Mouse (Mus musculus) heart, postnatal 14 days (tissue): ENCODE measurements around the gene Mcm8. TPM values are rescaled to one million over a fixed set of nuclear protein-coding genes. Genes with fewer than 3 reads are reported as not detected.

Experiments used
- DNase-seq, 2 experiments: peaks; one replicate each; pipeline ENCODE4 v3.0.0; 2021 to 2022
- intact Hi-C: fragments of 180-260 bp; cut with DNase I; formaldehyde crosslinking; loops from one replicate; pipeline ENCODE4 v1.15.1; 2025
- long read RNA-seq, 2 experiments: library from polyadenylated mRNA; stranded (forward); transcript quantifications; one replicate each; pipeline ENCODE4 v2.0.0; 2021
- total RNA-seq, 2 experiments: library from RNA; stranded (reverse); gene quantifications; 2 replicates each; pipeline ENCODE4 v1.2.3; 2021

Mcm8 gene
- total RNA-seq = 1 to 10 TPM; 2.6 to 2.9 TPM
- long read RNA-seq, experiment 1, partial matches to known transcripts = 0 of 7 reads
- long read RNA-seq, experiment 1, other reads (novel, unspliced or antisense) = 3 of 7 reads
- long read RNA-seq, experiment 2, partial matches to known transcripts = 0 of 1 reads
- long read RNA-seq, experiment 2, other reads (novel, unspliced or antisense) = 0 of 1 reads

GRCm38 (mm10) chr2:132815608-132816314, at the start of gene Mcm8, which contains the start of gene Trmt6:
Gene Mcm8 (plus strand): TSS chr2:132816141.
Gene Trmt6 (minus strand): TSS chr2:132816055.
- DNase-seq = peak; percentile 88 to 92
- intact Hi-C loops = loop anchor here (5.0 kb wide), 1 partner anchor 93 kb away; no protein-coding TSS in a partner anchor

DNA sequence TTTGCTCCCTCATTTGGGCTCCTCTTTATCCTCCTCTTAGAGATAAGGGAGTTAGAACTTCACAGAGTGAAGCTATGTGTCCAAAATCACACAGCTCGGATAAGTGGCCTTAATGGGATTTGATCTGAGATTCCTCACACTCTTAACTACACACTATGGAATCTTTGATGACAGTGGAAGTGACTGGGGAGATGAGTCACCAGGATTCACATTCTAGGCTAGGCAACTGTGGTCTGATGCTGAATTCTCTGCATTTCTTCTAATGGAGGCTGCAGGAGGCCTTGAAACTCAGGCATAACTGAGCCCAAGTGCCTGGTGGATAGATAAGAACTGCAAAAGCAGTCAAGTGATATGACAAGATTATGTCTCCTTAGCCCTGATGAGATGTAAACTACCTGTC, 45.1 kb upstream of the Mcm8 start:
- intact Hi-C loops = no loop called here
- DNase-seq = no peak

DNA sequence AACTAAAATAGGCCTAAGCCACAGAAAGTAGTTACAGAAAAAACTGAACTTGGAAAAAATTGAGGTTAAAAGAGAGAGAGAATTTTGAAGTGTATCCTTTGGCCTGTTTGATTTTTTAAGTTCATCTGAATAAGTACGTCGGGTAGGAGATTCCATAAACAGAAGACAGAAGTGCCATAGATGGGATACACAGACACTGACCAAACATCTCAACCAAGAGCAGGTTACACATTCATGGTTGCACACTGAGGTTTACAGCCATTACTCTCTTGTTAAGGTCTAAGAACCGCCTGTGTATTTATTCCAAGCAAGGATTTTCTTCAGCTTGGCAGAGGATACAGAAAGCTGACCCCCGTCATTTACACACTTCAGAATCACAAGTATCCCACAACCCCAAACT, 35.0 kb upstream of the Mcm8 start, which contains the start of gene Chgb:
Gene Chgb, plus strand, starts transcription at position 301 of the 400 bp plus-strand sequence.
- DNase-seq = no peak
- intact Hi-C loops = no loop called here

GRCm38 (mm10) chr2:132781439-132782068, 34.4 kb upstream of the Mcm8 start:
- intact Hi-C loops = no loop called here
- DNase-seq = peak; percentile 93 to 96

- DNase-seq = no peak
- intact Hi-C loops = no loop called here
These were observed 31.9 kb upstream of the Mcm8 start for GRCm38 (mm10) chr2:132784039-132784438.

DNA sequence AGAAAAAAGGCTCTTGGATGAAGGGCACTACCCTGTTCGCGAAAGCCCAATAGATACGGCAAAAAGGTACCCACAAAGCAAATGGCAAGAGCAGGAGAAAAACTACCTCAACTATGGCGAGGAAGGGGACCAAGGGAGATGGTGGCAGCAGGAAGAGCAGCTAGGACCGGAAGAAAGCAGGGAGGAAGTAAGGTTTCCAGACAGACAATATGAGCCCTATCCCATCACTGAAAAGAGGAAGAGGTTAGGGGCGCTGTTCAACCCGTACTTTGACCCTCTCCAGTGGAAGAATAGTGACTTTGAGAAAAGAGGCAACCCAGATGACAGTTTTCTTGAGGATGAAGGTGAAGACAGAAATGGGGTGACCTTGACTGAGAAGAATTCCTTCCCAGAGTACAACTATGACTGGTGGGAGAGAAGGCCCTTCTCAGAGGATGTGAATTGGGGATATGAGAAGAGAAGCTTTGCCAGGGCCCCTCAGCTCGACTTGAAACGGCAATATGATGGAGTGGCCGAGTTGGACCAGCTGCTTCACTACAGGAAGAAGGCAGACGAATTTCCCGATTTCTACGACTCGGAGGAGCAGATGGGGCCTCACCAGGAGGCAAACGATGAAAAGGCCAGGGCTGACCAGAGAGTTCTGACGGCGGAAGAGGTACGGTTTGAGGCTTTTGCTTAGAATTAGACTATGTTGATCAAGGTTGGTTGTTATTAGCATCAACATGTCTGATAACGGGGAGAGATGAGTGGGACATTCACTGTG, 22.3 kb upstream of the Mcm8 start:
- intact Hi-C loops = no loop called here
- no peak for DNase-seq

- intact Hi-C loops = no loop called here
- no peak for DNase-seq
These were observed 21.7 kb upstream of the Mcm8 start for GRCm38 (mm10) chr2:132794204-132794586.

- intact Hi-C loops = no loop called here
- DNase-seq = no peak
These were observed 13.0 kb upstream of the Mcm8 start for GRCm38 (mm10) chr2:132802976-132803375.

- no peak for DNase-seq
- intact Hi-C loops = no loop called here
These were observed 25.1 kb downstream of the Mcm8 start for GRCm38 (mm10) chr2:132841071-132841470.

DNA sequence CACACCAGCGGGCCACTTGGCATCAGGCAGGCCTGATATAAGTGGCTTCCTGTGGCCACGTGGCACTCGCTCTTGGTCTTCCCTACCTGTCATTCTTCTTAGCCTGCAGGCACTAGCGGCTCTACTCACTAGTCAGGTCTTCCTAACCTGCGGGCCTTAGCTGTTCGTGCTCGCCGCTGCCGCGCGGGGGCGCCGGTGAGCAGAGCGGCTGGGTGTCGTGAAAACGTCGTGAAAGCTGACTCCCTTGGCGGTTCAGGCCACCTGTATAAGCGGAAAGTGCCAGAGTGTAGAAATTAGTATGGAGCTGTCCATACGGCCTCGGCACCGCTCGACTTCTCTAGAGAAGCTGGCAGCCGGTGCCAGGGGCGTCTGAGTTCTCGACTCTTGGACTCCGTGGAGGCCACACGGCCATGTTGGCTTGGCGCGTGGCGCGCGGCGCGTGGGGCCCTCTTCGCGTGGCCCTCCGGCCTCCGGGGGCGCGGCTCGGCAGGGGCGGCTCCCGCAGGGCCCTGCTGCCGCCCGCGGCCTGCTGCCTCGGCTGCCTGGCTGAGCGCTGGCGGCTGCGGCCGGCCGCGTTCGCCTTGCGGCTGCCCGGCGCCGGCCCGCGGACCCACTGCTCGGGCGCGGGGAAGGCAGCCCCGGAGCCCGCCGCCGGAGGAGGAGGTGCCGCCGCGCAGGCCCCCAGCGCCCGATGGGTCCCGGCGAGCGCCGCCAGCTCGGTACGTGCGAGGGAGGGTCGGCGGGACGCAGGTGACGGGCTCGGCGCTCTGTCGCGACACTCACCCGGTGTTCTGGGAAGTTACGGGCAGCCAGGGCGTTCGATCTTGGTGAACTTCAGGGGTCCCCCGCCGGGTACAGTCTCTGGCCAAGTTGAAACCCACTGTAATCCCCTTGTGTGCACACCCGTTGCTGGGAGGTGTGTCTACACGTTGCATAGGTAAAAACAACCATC, 30.7 kb downstream of the Mcm8 start, which contains the start of gene Crls1:
Gene Crls1, plus strand, starts transcription at position 260 of the 952 bp plus-strand sequence.
- intact Hi-C loops = loop anchor here (1.0 kb wide), 1 partner anchor 57 kb away; no protein-coding TSS in a partner anchor
- peak; percentile 98 to 99 for DNase-seq

- intact Hi-C loops = no loop called here
- no peak for DNase-seq
These were observed 31.6 kb downstream of the Mcm8 start for GRCm38 (mm10) chr2:132847581-132847980.

- no peak for DNase-seq
- intact Hi-C loops = no loop called here
These were observed 32.4 kb downstream of the Mcm8 start for GRCm38 (mm10) chr2:132848361-132848760.

GRCm38 (mm10) chr2:132849141-132849540, 33.2 kb downstream of the Mcm8 start:
- intact Hi-C loops = no loop called here
- no peak for DNase-seq

GRCm38 (mm10) chr2:132853051-132853450, 37.1 kb downstream of the Mcm8 start:
- intact Hi-C loops = no loop called here
- DNase-seq = no peak

DNA sequence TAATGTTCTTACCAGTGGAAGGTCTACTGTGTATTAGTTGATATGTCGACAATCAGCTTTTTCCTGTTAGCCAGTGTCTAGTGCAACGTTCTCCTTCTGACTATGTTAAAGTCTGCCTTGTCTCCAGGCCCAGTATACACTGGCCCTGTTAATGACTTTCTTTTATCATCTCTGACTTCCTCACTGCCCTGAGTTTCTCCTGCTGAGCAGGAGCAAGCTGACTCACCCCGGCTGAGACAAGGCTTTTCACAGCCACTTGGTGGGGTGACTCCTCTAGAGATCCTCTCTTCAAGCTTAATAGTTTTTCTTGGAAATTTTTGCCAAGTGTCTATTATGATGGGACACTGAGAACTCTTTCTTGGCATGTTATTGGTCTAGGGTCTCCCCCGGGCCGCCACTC, 40.4 kb downstream of the Mcm8 start:
- intact Hi-C loops = no loop called here

DNA sequence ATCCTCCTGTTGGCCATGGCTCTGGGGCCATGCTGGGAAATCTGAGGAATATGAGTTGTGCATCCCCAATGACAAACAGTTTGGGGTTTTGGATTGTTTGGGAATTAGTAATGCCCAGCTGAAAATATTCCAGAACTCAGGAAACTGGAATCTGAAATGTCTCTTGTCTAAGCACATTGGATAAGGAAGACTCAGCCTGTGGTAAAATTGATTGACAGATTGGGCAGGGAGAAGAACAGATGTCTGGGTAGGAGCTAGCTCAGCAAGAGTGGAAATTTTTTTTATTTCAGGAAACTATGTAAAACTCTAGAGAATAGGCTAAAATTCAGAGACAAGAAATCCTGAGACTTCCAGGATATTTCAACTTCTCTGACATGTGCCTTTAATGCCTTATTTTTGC, 44.5 kb downstream of the Mcm8 start:
- no peak for DNase-seq
- intact Hi-C loops = no loop called here

More for the DNA sequence above, 40.4 kb downstream of the Mcm8 start:
- DNase-seq = no peak

DNA sequence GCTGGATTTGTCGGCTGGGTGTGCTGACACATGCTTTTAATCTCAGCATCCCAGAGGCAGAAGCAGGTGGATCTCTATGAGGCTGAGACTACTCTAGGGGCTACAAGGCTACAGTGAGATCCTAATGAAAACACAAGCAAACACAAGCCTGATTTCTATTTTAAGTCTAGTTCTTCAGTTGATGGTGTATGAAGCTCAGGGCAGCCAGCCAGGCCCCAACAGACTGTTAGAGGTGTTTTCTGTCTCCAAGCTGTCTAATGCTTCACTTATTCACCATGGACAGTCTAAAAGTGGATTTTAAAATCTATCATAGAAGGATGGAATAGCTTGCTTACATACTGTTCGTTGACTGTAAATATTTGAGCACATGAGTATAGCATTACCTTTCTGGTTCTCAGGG, 45.5 kb downstream of the Mcm8 start:
- no peak for DNase-seq
- intact Hi-C loops = no loop called here

GRCm38 (mm10) chr2:132863325-132863724, 47.4 kb downstream of the Mcm8 start:
- DNase-seq = no peak
- intact Hi-C loops = no loop called here

DNA sequence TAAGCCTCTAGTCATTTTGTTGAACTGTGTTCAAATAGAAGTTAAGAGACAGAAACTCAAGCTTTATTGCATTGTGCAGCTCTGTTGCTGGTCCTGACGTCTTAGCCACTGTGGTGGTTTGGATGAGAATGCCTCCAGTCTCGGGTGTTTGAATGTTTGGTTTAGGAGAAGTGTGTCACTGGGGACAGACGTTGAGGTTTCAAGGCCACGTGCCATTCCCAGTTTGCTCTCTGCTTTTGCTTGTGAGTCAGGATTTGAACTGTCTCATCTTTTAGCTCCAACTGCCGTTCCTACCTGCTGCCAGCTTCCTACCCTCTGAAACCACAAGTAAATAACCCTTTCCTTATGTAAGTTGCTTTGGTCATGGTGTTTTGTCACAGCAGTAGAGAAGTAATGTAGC, 51.6 kb downstream of the Mcm8 start:
- intact Hi-C loops = no loop called here
- DNase-seq = no peak

- intact Hi-C loops = no loop called here
- DNase-seq = no peak
These were observed 53.7 kb downstream of the Mcm8 start for GRCm38 (mm10) chr2:132869682-132870081.
